Mouse (Mus musculus): ENCODE results near the gene Tst. TPM values are rescaled to one million over a fixed set of nuclear protein-coding genes. Genes with fewer than 3 reads are reported as not detected.

The Tst gene
- polyA plus RNA-seq, 1 experiment from 2014 or later = 52.1 TPM

- H3K27ac ChIP-seq = peak within 1 kb of the TSS; percentile 81
- peak within 1 kb of the TSS; percentile 61 for H3K9ac ChIP-seq
- under 1% methylated on average over 52 of the region's 52 CpGs for WGBS
- no peaks in the 10 kb centered on the region for H3K9me3 ChIP-seq (replicated peaks)
- H3K27me3 ChIP-seq = 0 out of 2 replicates have a peak, but pooled peaks cover 7% of the 10 kb centered on the region
- peak within 1 kb of the TSS; percentile 64 for H3K4me3 ChIP-seq (replicated peaks)
- H3K36me3 ChIP-seq = peaks cover 22% of the 10 kb centered on the region
- H3K4me2 ChIP-seq = peak within 1 kb of the TSS; percentile 86
- ATAC-seq (replicated peaks; ENCODE audit: low FRiP score) = peak; percentile 82
- H3K4me1 ChIP-seq = peaks cover 31% of the 10 kb centered on the region
These were observed 22.9 kb upstream of the Tst start, which contains the start of gene Kctd17 for GRCm38 (mm10) chr15:78428391-78429138. Kctd17 (plus strand) TSS chr15:78428564.

- no peak overlapping the region for H3K9ac ChIP-seq
- WGBS = 64% methylated on average over 4 of the region's 4 CpGs
- H3K9me3 ChIP-seq (replicated peaks) = no peaks in the 10 kb centered on the region
- H3K27ac ChIP-seq = no peak overlapping the region
- H3K4me1 ChIP-seq = peaks cover 24% of the 10 kb centered on the region
- H3K4me2 ChIP-seq = no peak overlapping the region
- H3K27me3 ChIP-seq = peaks cover 13% of the 10 kb centered on the region; the same call in 1 of the 2 replicates
- no peak overlapping the region for H3K4me3 ChIP-seq (replicated peaks)
- H3K36me3 ChIP-seq = no peaks in the 10 kb centered on the region
- ATAC-seq (replicated peaks; ENCODE audit: low FRiP score) = no peak
These were observed 19.5 kb upstream of the Tst start for GRCm38 (mm10) chr15:78425230-78425629.

- 21% methylated on average over 11 of the region's 11 CpGs for WGBS
- Histone ChIP-seq H3K9ac (no peak overlapping the region), H3K4me3 (replicated peaks) (no peak overlapping the region), H3K4me1 (peaks cover 17% of the 10 kb centered on the region), H3K4me2 (no peak overlapping the region), H3K36me3 (no peaks in the 10 kb centered on the region), H3K27ac (no peak overlapping the region), H3K9me3 (replicated peaks) (no peaks in the 10 kb centered on the region), H3K27me3 (peaks cover 13% of the 10 kb centered on the region; the same call in 1 of the 2 replicates)
- no peak for ATAC-seq (replicated peaks; ENCODE audit: low FRiP score)
These were observed 18.8 kb upstream of the Tst start for GRCm38 (mm10) chr15:78424507-78424906.

GRCm38 (mm10) chr15:78422046-78422956 is 16.6 kb upstream of the Tst start:
- Histone ChIP-seq H3K4me1 (peaks cover 6% of the 10 kb centered on the region), H3K4me3 (replicated peaks) (no peak overlapping the region), H3K27ac (no peak overlapping the region), H3K9ac (no peak overlapping the region), H3K36me3 (no peaks in the 10 kb centered on the region), H3K9me3 (replicated peaks) (no peaks in the 10 kb centered on the region), H3K4me2 (peak overlapping the region; percentile 44), H3K27me3 (peaks cover 13% of the 10 kb centered on the region; the same call in 1 of the 2 replicates)
- peak; percentile 76; the same call in 1 of the 2 replicates for ATAC-seq (replicated peaks; ENCODE audit: low FRiP score)
- 16% methylated on average over 16 of the region's 16 CpGs for WGBS

GRCm38 (mm10) chr15:78420395-78420794 is 14.7 kb upstream of the Tst start:
- Histone ChIP-seq H3K9me3 (replicated peaks) (no peaks in the 10 kb centered on the region), H3K36me3 (no peaks in the 10 kb centered on the region), H3K4me3 (replicated peaks) (no peak overlapping the region), H3K27me3 (peaks cover 6% of the 10 kb centered on the region; the same call in 1 of the 2 replicates), H3K4me2 (no peak overlapping the region), H3K27ac (no peak overlapping the region), H3K4me1 (peaks cover 19% of the 10 kb centered on the region), H3K9ac (no peak overlapping the region)
- 79% methylated on average over 13 of the region's 13 CpGs for WGBS
- no peak for ATAC-seq (replicated peaks; ENCODE audit: low FRiP score)

- peaks cover 7% of the 10 kb centered on the region for H3K27me3 ChIP-seq
- peaks cover 13% of the 10 kb centered on the region for H3K4me1 ChIP-seq
- no peaks in the 10 kb centered on the region for H3K9me3 ChIP-seq (replicated peaks)
- peaks cover 4% of the 10 kb centered on the region; the same call in 1 of the 2 replicates for H3K36me3 ChIP-seq
- no peak overlapping the region for H3K4me2 ChIP-seq
- WGBS = 13% methylated on average over 4 of the region's 4 CpGs
- H3K9ac ChIP-seq = no peak overlapping the region
- peak; percentile 88 for ATAC-seq (replicated peaks; ENCODE audit: low FRiP score)
- H3K27ac ChIP-seq = peak overlapping the region; percentile 82
- H3K4me3 ChIP-seq (replicated peaks) = no peak overlapping the region
These were observed 11.2 kb upstream of the Tst start for GRCm38 (mm10) chr15:78416937-78417336.

GRCm38 (mm10) chr15:78414157-78414556 is 8.4 kb upstream of the Tst start:
- 90% methylated on average over 8 of the region's 8 CpGs for WGBS
- Histone ChIP-seq H3K9me3 (replicated peaks) (no peaks in the 10 kb centered on the region), H3K9ac (no peak overlapping the region), H3K36me3 (peaks cover 4% of the 10 kb centered on the region; the same call in 1 of the 2 replicates), H3K4me2 (no peak overlapping the region), H3K27ac (no peak overlapping the region), H3K4me3 (replicated peaks) (no peak overlapping the region), H3K27me3 (peaks cover 31% of the 10 kb centered on the region), H3K4me1 (peaks cover 27% of the 10 kb centered on the region)
- no peak for ATAC-seq (replicated peaks; ENCODE audit: low FRiP score)

GRCm38 (mm10) chr15:78413719-78414117 is 8.0 kb upstream of the Tst start:
- no peak overlapping the region for H3K27ac ChIP-seq
- 35% methylated on average over 1 of the region's 1 CpGs for WGBS

GRCm38 (mm10) chr15:78413083-78413718 is 7.5 kb upstream of the Tst start:
- ATAC-seq (replicated peaks; ENCODE audit: low FRiP score) = peak; percentile 31; the same call in 1 of the 2 replicates

More at GRCm38 (mm10) chr15:78413719-78414117, 8.0 kb upstream of the Tst start:
- Histone ChIP-seq H3K9ac (no peak overlapping the region), H3K27me3 (peaks cover 35% of the 10 kb centered on the region), H3K4me1 (peaks cover 29% of the 10 kb centered on the region), H3K4me3 (replicated peaks) (no peak overlapping the region), H3K36me3 (peaks cover 4% of the 10 kb centered on the region; the same call in 1 of the 2 replicates), H3K9me3 (replicated peaks) (no peaks in the 10 kb centered on the region), H3K4me2 (no peak overlapping the region)
- ATAC-seq (replicated peaks; ENCODE audit: low FRiP score) = no peak

GRCm38 (mm10) chr15:78409570-78410052 is 3.9 kb upstream of the Tst start:
- ATAC-seq (replicated peaks; ENCODE audit: low FRiP score) = no peak
- 17% methylated on average over 12 of the region's 12 CpGs for WGBS
- no peaks in the 10 kb centered on the region for H3K9me3 ChIP-seq (replicated peaks)
- H3K9ac ChIP-seq = peak overlapping the region; percentile 9
- peak overlapping the region; percentile 32 for H3K4me3 ChIP-seq (replicated peaks)
- H3K4me1 ChIP-seq = peaks cover 39% of the 10 kb centered on the region
- peak overlapping the region; percentile 61 for H3K4me2 ChIP-seq
- H3K36me3 ChIP-seq = peaks cover 4% of the 10 kb centered on the region; the same call in 1 of the 2 replicates
- peaks cover 45% of the 10 kb centered on the region for H3K27me3 ChIP-seq
- no peak overlapping the region for H3K27ac ChIP-seq

More at GRCm38 (mm10) chr15:78413083-78413718, 7.5 kb upstream of the Tst start:
- Histone ChIP-seq H3K9ac (no peak overlapping the region), H3K9me3 (replicated peaks) (no peaks in the 10 kb centered on the region), H3K27me3 (peaks cover 41% of the 10 kb centered on the region), H3K4me3 (replicated peaks) (no peak overlapping the region), H3K4me2 (no peak overlapping the region), H3K4me1 (peaks cover 29% of the 10 kb centered on the region), H3K27ac (no peak overlapping the region), H3K36me3 (peaks cover 4% of the 10 kb centered on the region; the same call in 1 of the 2 replicates)
- 89% methylated on average over 14 of the region's 14 CpGs for WGBS

GRCm38 (mm10) chr15:78406293-78406934 is 707 bp upstream of the Tst start, which contains the start of gene Mpst:
Mpst (plus strand) TSS chr15:78406416.
- WGBS = under 1% methylated on average over 40 of the region's 40 CpGs
- H3K27me3 ChIP-seq = peaks cover 37% of the 10 kb centered on the region
- peak; percentile 84 for ATAC-seq (replicated peaks; ENCODE audit: low FRiP score)

More at GRCm38 (mm10) chr15:78406293-78406934, 707 bp upstream of the Tst start, which contains the start of gene Mpst:
- H3K27ac ChIP-seq = peak within 1 kb of the TSS; percentile 99
- H3K9ac ChIP-seq = peak within 1 kb of the TSS; percentile 66
- no peaks in the 10 kb centered on the region; the same call in 1 of the 2 replicates for H3K36me3 ChIP-seq
- peaks cover 67% of the 10 kb centered on the region for H3K4me1 ChIP-seq
- no peaks in the 10 kb centered on the region for H3K9me3 ChIP-seq (replicated peaks)
- H3K4me2 ChIP-seq = peak within 1 kb of the TSS; percentile 86
- peak within 1 kb of the TSS; percentile 63 for H3K4me3 ChIP-seq (replicated peaks)

Data from kidney, embryonic 15.5 days (tissue).